35 mouse cellular contexts compared by ENCODE assay signal in genomic region chr8:127792611-127793010, GRCm38 (mm10).
"Had no signal": no experiment of that assay in that cellular context is flagged by ENCODE, and none has a peak within 500 bp of the region (broad histone marks: within the 10 kb centered on the region; RNA-seq: fewer than 3 reads in every experiment).

No protein-coding gene starts in this region.

- H3K9ac ChIP-seq: heart, embryonic 12.5 days; heart, embryonic 13.5 days; heart, embryonic 15.5 days; hindbrain, embryonic 12.5 days; hindbrain, embryonic 13.5 days; hindbrain, embryonic 14.5 days; hindbrain, embryonic 15.5 days; intestine, embryonic 15.5 days; kidney, embryonic 15.5 days had no signal

- H3K4me3 ChIP-seq: heart, embryonic 10.5 days; heart, embryonic 12.5 days; heart, embryonic 13.5 days; heart, embryonic 15.5 days; hindbrain, embryonic 10.5 days; hindbrain, embryonic 12.5 days; hindbrain, embryonic 13.5 days; hindbrain, embryonic 15.5 days; intestine, embryonic 15.5 days; kidney, embryonic 15.5 days; layer of hippocampus, adult 2 months had no signal

- H3K36me3 ChIP-seq: heart, embryonic 10.5 days; heart, embryonic 12.5 days; heart, embryonic 13.5 days; heart, embryonic 15.5 days; hindbrain, embryonic 10.5 days; hindbrain, embryonic 12.5 days; hindbrain, embryonic 13.5 days; hindbrain, embryonic 15.5 days; intestine, embryonic 15.5 days; kidney, embryonic 15.5 days had no signal

- H3K4me1 ChIP-seq: heart, embryonic 10.5 days; heart, embryonic 12.5 days; heart, embryonic 13.5 days; heart, embryonic 15.5 days; hindbrain, embryonic 13.5 days; hindbrain, embryonic 15.5 days; intestine, embryonic 15.5 days; kidney, embryonic 15.5 days had no signal

- H3K27ac ChIP-seq: heart, embryonic 10.5 days; heart, embryonic 13.5 days; heart, embryonic 15.5 days; hindbrain, embryonic 10.5 days; hindbrain, embryonic 12.5 days; hindbrain, embryonic 13.5 days; hindbrain, embryonic 14.5 days; hindbrain, embryonic 15.5 days; hindbrain, postnatal 0 days; intestine, embryonic 15.5 days; kidney, embryonic 15.5 days; kidney, postnatal 0 days had no signal

- ATAC-seq: hindbrain, embryonic 16.5 days; hindbrain, postnatal 0 days; inflammation-experienced regulatory T-cells, adult 6 months; intestine, embryonic 15.5 days; intestine, embryonic 16.5 days; intestine, postnatal 0 days had no signal

- H3K27me3 ChIP-seq: heart, embryonic 12.5 days; heart, embryonic 13.5 days; heart, embryonic 15.5 days; hindbrain, embryonic 12.5 days; hindbrain, embryonic 13.5 days; hindbrain, embryonic 15.5 days; intestine, embryonic 15.5 days; kidney, embryonic 15.5 days had no signal

- DNase-seq: heart, postnatal 10 days; heart, postnatal 14 days; heart, postnatal 36 days; heart, postnatal 4 days; kidney, adult 11 months; kidney, adult 18-20 months; kidney, adult 2 months; kidney, adult 8-10 months; kidney, adult 9 months; kidney, postnatal 10 days; kidney, postnatal 14 days; kidney, postnatal 25 days; kidney, postnatal 36 days; kidney, postnatal 4 days; layer of hippocampus, adult 9-11 months; layer of hippocampus, postnatal 36 days had no signal

- H3K9me3 ChIP-seq: heart, embryonic 10.5 days; heart, embryonic 12.5 days; heart, embryonic 13.5 days; heart, embryonic 15.5 days; hindbrain, embryonic 10.5 days; hindbrain, embryonic 12.5 days; hindbrain, embryonic 13.5 days; hindbrain, embryonic 15.5 days; intestine, embryonic 15.5 days; kidney, embryonic 15.5 days had no signal

- H3K4me2 ChIP-seq: heart, embryonic 11.5 days; heart, embryonic 12.5 days; heart, embryonic 13.5 days; heart, embryonic 15.5 days; hindbrain, embryonic 12.5 days; hindbrain, embryonic 13.5 days; hindbrain, embryonic 14.5 days; hindbrain, embryonic 15.5 days; intestine, embryonic 15.5 days; kidney, embryonic 15.5 days had no signal
